Mouse (Mus musculus) T-helper 2 cell (primary cell): Measurements from ENCODE around the gene Bysl.

Experiments used
- in situ Hi-C: fragments of 300-600 bp; cut with MboI, MseI; formaldehyde crosslinking; loops from one replicate; pipeline ENCODE4 v1.15.1; 2025; ENCODE audit warnings: high pct_unique_total_duplicates

Gene Bysl

GRCm38 (mm10) chr17:47595248-47596161 is 15.8 kb downstream of the Bysl start:
- in situ Hi-C loops, result no loop called here

DNA sequence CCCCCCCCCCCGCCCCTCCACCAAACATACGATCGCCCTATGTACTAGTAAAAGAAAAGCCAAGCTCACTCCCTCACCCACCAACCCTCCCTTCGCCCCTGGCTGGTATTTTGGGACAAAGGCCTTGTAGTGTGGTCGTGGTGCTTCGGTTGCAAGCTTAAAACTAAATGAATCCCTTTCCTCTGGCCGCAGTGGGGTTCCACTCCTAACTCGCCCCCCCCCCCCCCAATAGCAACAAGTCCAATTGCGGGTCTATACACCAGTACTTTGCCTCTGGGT is 16.4 kb downstream of the Bysl start:
- in situ Hi-C loops, result loop anchor here (5.0 kb wide), 1 partner anchor 83 kb away; no protein-coding TSS in a partner anchor

DNA sequence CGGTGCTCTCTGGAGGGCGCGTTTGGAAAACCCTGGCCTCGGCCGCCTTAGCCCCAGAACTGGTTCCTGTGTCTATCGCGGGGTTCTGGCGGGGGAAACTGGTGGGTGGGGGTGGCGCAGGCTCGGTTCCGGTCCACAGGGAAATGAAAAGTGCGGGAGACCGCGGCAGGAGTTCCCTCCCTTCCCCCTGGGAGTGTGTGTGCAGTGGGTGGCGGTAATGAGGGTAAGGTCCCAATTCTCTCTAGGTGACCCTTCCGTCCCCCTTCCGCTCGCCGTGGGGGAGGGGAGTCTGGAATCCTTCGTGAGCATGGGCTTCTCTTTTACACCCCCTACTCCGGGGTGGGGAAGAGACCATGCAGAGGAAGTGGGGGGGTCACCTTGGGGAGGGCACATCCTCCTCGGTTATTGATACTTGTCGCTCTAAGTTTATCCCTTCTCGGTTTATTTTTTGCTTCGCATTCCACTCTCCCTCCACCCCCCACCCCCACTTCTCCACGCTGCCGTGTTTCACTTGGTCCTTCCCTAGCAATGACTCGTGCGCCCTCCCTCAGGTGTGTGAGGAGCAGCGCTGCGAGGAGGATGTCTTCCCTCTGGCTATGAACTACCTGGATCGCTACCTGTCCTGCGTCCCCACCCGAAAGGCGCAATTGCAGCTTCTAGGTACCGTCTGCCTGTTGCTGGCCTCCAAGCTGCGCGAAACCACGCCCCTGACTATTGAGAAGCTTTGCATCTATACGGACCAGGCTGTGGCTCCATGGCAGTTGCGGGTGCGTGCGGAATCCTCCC is 16.9 kb downstream of the Bysl start:
- in situ Hi-C loops, result loop anchor here (5.0 kb wide), 1 partner anchor 82 kb away; no protein-coding TSS in a partner anchor

DNA sequence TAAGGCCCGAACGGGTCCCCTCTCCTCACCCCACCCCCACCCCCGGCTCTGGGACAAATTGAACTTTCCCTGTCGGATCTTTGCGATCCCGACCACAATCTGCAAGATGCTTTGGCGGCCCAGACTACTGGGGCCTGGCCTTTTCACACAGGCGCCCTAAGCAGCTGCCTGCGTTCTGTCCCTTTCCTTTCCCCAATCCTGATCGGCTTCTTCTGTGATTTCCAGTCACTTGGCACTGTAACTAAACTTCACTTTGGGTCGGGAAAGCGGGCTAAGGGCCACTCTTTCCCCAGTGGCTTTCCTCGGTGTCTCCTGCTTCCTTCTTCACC is 17.5 kb downstream of the Bysl start:
- in situ Hi-C loops, result loop anchor here (5.0 kb wide), 1 partner anchor 82 kb away; no protein-coding TSS in a partner anchor

GRCm38 (mm10) chr17:47593215-47593853 is 18.0 kb downstream of the Bysl start:
- in situ Hi-C loops, result loop anchor here (5.0 kb wide), 1 partner anchor 81 kb away; no protein-coding TSS in a partner anchor

- in situ Hi-C loops, result loop anchor here (5.0 kb wide), 1 partner anchor 79 kb away; no protein-coding TSS in a partner anchor
Measured at GRCm38 (mm10) chr17:47591073-47591472, 20.2 kb downstream of the Bysl start.

DNA sequence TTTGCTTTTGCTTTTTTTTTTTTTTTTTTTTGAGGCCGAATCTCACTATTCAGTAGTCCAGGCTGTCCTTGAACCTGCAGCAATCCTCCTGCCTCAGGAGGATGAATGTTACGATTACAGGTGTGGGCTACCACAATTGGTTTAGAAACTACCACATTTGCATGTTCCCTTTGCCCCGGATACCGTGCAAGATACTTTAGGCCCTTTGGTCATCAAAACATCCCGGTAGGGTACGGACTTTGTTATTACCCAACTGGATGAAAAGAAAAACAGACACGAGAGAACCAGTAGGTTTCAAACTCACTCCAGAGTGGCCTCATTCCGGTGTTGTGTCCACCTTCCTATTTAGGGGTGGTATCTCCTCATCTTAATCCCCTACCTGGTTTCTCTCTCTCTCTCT is 22.8 kb downstream of the Bysl start:
- in situ Hi-C loops, result no loop called here

- in situ Hi-C loops, result no loop called here
Measured at GRCm38 (mm10) chr17:47580962-47581361, 30.3 kb downstream of the Bysl start.

GRCm38 (mm10) chr17:47578655-47579054 is 32.6 kb downstream of the Bysl start:
- in situ Hi-C loops, result no loop called here

- in situ Hi-C loops, result no loop called here
Measured at GRCm38 (mm10) chr17:47574830-47575229, 36.5 kb downstream of the Bysl start.

DNA sequence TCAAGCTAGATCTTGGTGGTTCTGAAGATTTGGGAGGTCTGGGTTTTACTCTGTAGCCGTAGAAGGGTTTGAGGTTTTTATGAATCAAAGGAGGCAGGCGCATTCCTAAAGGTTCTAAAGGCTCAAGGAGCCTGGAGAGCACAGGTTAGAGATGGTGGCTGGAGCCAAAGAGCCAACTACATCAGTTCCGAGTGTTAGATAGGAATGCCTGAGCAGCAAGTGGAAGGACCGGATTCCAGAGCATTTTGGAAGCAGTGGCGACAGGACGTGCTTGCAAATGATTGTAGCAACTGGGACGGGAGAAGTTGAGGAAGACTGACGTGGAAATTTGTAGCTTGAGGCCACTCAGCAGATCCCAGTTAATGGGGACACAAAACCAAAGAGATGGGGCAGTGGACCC is 37.3 kb downstream of the Bysl start:
- in situ Hi-C loops, result no loop called here

DNA sequence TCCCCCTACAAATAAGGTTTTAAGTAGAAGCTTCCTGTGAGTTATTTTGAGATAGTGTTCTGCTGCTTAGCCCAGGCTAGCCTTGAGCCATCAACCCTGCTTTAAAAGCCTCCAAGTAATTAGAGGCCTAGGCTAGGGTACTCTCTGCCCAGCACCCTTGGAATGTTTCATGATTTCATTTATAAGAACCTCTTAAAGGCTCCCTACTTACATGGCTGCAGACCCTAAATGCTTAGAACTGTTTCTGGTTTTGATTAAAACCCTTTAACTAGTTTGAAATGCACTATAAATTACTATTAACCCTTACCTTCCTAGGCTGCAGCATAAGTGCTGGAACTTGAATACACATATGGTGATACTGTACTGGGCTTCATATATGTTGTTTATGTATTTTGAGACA is 38.9 kb downstream of the Bysl start:
- in situ Hi-C loops, result no loop called here

GRCm38 (mm10) chr17:47571621-47572020 is 39.7 kb downstream of the Bysl start:
- in situ Hi-C loops, result no loop called here

DNA sequence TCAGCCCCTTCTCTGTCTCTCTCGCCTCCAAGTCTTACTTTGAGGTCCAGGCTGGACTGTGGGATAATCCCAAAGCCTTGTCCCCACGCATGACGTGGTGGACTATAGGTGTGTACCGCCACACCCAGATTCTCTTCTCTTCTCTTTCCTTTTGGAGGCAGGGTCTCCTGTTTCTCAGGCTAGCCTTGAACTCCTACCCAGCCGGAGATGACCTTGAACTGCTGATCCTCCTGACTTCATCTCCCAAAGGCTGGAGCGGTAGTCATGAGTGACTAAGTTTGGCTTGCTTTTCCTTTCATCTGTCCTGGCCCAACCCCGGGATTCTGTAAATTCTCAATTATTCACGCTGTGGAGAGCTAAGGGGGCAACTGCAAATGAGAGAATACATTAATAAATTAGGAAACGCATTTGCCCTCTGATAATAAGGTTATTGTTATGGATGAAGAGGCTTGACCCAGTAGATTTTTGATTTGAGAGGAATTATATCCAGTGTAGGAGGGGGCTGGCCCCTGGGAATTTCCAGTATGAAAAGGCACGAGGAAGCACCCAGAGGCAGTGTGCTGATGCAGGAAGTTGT is 42.3 kb downstream of the Bysl start:
- in situ Hi-C loops, result no loop called here

DNA sequence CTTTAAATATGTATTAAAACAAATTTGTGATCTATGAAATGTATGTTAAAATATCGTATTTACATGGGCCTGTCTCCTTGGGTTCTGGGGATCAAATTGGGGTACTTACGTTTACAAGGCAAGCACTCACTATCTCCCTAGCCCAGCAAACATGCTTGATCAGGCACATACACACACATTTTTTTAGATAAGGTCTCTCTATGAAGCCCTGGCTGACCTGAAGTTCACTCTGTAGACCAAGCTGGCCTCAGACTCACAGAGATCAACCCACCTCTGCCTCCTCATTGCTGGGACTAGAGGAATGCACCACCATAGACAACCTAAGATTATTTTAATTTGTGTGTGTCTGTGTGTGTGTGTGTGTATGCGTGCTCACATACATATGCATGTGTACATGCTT is 42.9 kb downstream of the Bysl start:
- in situ Hi-C loops, result no loop called here

- in situ Hi-C loops, result no loop called here
Measured at GRCm38 (mm10) chr17:47567271-47567670, 44.0 kb downstream of the Bysl start.

- in situ Hi-C loops, result no loop called here
Measured at GRCm38 (mm10) chr17:47566133-47566532, 45.2 kb downstream of the Bysl start.

GRCm38 (mm10) chr17:47564612-47565011 is 46.7 kb downstream of the Bysl start:
- in situ Hi-C loops, result no loop called here

DNA sequence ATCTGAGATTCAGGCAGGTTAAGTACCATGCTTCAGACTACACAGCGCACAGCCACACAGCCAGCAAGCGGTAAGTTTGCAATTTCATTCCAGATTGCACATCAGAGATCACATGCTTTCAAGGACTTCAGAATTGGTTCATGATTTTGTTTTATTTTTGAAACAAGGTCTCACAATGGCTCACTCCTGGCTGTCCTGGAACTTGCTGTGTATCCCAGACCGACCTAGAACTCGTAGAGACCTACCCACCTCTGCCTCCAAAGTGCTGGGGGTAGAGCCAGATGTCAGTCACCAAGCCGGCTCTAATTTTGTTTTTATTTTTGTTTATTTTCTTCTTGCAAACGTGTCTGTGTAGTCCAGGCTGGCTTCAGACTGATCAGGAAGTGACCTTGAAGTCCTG is 48.4 kb downstream of the Bysl start:
- in situ Hi-C loops, result no loop called here

- in situ Hi-C loops, result no loop called here
Measured at GRCm38 (mm10) chr17:47559726-47560125, 51.6 kb downstream of the Bysl start.

- in situ Hi-C loops, result no loop called here
Measured at GRCm38 (mm10) chr17:47557179-47557578, 54.1 kb downstream of the Bysl start.

- in situ Hi-C loops, result no loop called here
Measured at GRCm38 (mm10) chr17:47554621-47555020, 56.7 kb downstream of the Bysl start.
